Mouse (Mus musculus): ENCODE measurements at regions not wholly inside any gene's neighbourhood (a gene's known extent, or its start where the extent isn't known, plus 50 kb on each side); places are given as distances from the start of the nearest gene placed in this dataset.

- TF ChIP-seq TCF3 (IDR thresholded peaks at IDR 0.05; ENCODE audit: insufficient read length, low read depth): no peak
- TF ChIP-seq POLR2A (IDR thresholded peaks at IDR 0.05; ENCODE audit: insufficient read length, low read depth): no peak
- TF ChIP-seq MAX (IDR thresholded peaks at IDR 0.05; ENCODE audit: low read depth): no peak
Observed at GRCm38 (mm10) chr10:70738686-70739085, 82.9 kb upstream of the Phyhipl start.
